Comparison of ENCODE assay signal across 8 mouse cellular contexts in the genomic region with DNA sequence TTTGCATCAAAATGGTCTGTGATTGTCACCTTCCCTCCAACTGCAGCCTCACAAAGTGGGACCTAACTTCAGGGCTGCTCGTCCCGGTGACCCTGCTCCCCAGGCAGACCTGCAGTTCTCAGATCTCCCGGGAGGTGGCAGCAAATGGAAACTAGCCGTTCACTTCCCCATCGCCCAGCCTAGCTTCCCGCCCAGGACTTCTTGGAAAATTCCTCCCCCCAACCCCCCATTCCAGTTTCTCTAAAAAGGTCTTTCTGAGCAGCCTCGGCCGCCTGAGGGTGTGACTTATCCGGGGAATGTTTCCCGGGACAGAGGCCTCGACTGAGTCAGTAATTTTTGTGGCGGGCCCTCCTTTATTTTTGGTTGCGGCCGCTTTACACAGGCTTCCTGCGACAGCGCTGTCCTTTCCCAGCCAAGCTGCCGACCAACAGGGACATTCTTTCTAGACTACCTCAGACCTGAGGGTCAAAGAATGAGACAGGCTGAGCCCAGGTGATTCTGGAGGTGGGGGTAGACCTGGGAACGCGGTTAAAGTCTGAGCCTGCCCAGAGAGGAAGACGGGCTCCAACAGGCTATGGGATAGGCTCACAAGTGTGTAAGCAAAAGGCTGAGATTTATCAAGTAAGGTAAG. TPM values are rescaled to one million over a fixed set of nuclear protein-coding genes. Genes with fewer than 3 reads are reported as not detected.
DNase-seq lines count a peak whose midpoint lies in the region.

No protein-coding gene starts in this region.

- DNase-seq in adrenal gland, adult (ENCODE audit: inconsistent age in 2 of 2, low spot score in 1 of 2), result peak; percentile 84 to 96
- DNase-seq in embryo, embryonic 10.5 days (ENCODE audit: low spot score), result peak; percentile 93
- peak; percentile 87 for DNase-seq in gastrocnemius, postnatal 14 days
- peak; percentile 73 for DNase-seq in induced T-regulatory cell, adult 2 months (ENCODE audit: low read depth)
- peak; percentile 65 to 71 for DNase-seq in left cerebral cortex, postnatal 25 days (ENCODE audit: low spot score in 2 of 2)
- DNase-seq in mesoderm, embryonic 11.5 days (ENCODE audit: low read depth, low spot score), result peak; percentile 80
- peak; percentile 83 for DNase-seq in right cerebral cortex, postnatal 14 days
- DNase-seq in urinary bladder, postnatal 25 days (ENCODE audit: low spot score), result peak; percentile 94

- intact Hi-C loops in gastrocnemius, postnatal 14 days (cut with DNase I; ENCODE audit: low total_unique reads), result loop anchor here (5.0 kb wide), 1 partner anchor 269 kb away; no protein-coding TSS in a partner anchor
- intact Hi-C loops in left cerebral cortex, postnatal 25 days (cut with DNase I), result loop anchor here (2.0 kb wide), 1 partner anchor 367 kb away; no protein-coding TSS in a partner anchor

RNA-seq across cellular contexts. Expression of a gene that starts 44.4 kb away (rescaled TPM):
- 10 to 100 TPM; 14.8 to 17.8 TPM for total RNA-seq in gastrocnemius, postnatal 14 days (2021)
- total RNA-seq in left cerebral cortex, postnatal 25 days (2021), result 10 to 100 TPM; 30.4 to 34.8 TPM

RNA-seq across cellular contexts. Expression of a gene that starts 44.7 kb away (rescaled TPM):
- total RNA-seq in gastrocnemius, postnatal 14 days (2021), result not detected
- total RNA-seq in left cerebral cortex, postnatal 25 days (2021), result not detected

Comparison
In these comparisons a context has a peak if more than half of its experiments do, and no peak if none do; other contexts are left out.
1. Peak in every context shown above with its lines: DNase-seq.